Mouse (Mus musculus) heart, adult 9 months (tissue): ENCODE measurements at regions not wholly inside any gene's neighbourhood (a gene's known extent, or its start where the extent isn't known, plus 50 kb on each side); places are given as distances from the start of the nearest gene placed in this dataset.
"Not testable (repeated sequence)": the region's sequence is repeated elsewhere in the genome, so short reads cannot be mapped to it uniquely, and the experiment has no call there.

Source experiments
- DNase-seq, 2 experiments: peaks; one replicate each; pipeline ENCODE4 v3.0.0; 2022; ENCODE audit warnings: low spot score in 2 of 2

- DNase-seq = peak; percentile 15 to 56
These were observed 66.0 kb downstream of the Nr2f2 start for GRCm38 (mm10) chr7:70300516-70300915.

- no peak for DNase-seq
These were observed 75.1 kb downstream of the Nr2f2 start for GRCm38 (mm10) chr7:70291431-70291830.

GRCm38 (mm10) chr7:70290733-70291320 lies 75.7 kb downstream of the Nr2f2 start:
- DNase-seq = no peak

GRCm38 (mm10) chr7:70290277-70290676 lies 76.3 kb downstream of the Nr2f2 start:
- DNase-seq = no peak

GRCm38 (mm10) chr7:70288621-70289020 lies 77.9 kb downstream of the Nr2f2 start:
- no peak for DNase-seq

GRCm38 (mm10) chr7:70287891-70288421 lies 78.6 kb downstream of the Nr2f2 start:
- DNase-seq = no peak

GRCm38 (mm10) chr7:70286836-70287355 lies 79.6 kb downstream of the Nr2f2 start:
- no peak for DNase-seq

GRCm38 (mm10) chr7:70285344-70285743 lies 81.2 kb downstream of the Nr2f2 start:
- no peak for DNase-seq

- DNase-seq = no peak
These were observed 82.7 kb downstream of the Nr2f2 start for GRCm38 (mm10) chr7:70283836-70284235.

GRCm38 (mm10) chr7:70283166-70283565 lies 83.4 kb downstream of the Nr2f2 start:
- DNase-seq = no peak

- DNase-seq = no peak
These were observed 84.5 kb downstream of the Nr2f2 start for GRCm38 (mm10) chr7:70281891-70282515.

- no peak for DNase-seq
These were observed 85.2 kb downstream of the Nr2f2 start for GRCm38 (mm10) chr7:70281381-70281750.

GRCm38 (mm10) chr7:70280643-70281380 lies 85.7 kb downstream of the Nr2f2 start:
- no peak for DNase-seq

- no peak for DNase-seq
These were observed 86.5 kb downstream of the Nr2f2 start for GRCm38 (mm10) chr7:70279927-70280642.

GRCm38 (mm10) chr7:70279101-70279500 lies 87.4 kb downstream of the Nr2f2 start:
- no peak for DNase-seq

GRCm38 (mm10) chr7:70276078-70276477 lies 90.5 kb downstream of the Nr2f2 start:
- no peak for DNase-seq

GRCm38 (mm10) chr7:70274312-70274711 lies 92.2 kb downstream of the Nr2f2 start:
- DNase-seq = no peak

- DNase-seq = peak; percentile 67 to 79
These were observed 99.5 kb downstream of the Nr2f2 start for GRCm38 (mm10) chr7:70267075-70267474.

GRCm38 (mm10) chr7:70256806-70257205 lies 109.7 kb downstream of the Nr2f2 start:
- DNase-seq = no peak

GRCm38 (mm10) chr7:70255072-70255471 lies 111.5 kb downstream of the Nr2f2 start:
- DNase-seq = no peak

- DNase-seq = no peak
These were observed 113.3 kb downstream of the Nr2f2 start for GRCm38 (mm10) chr7:70253275-70253674.

- not testable (repeated sequence) for DNase-seq
These were observed 127.5 kb downstream of the Nr2f2 start for GRCm38 (mm10) chr7:70239059-70239458.
